Mouse (Mus musculus) heart, embryonic 16.5 days (tissue): ENCODE data around the gene Slc12a5. TPM values are rescaled to one million over a fixed set of nuclear protein-coding genes. Genes with fewer than 3 reads are reported as not detected.

Experiments
- ATAC-seq: fragments of 200-750 bp; cut with Nextera tagmentation; replicated peaks from 2 replicates; pipeline ENCODE4 v1.8.0; 2017; ENCODE audit warnings: moderate number of reproducible peaks; ENCODE audit not compliant: insufficient read depth, low FRiP score; ENCODE audit errors: extremely low read depth
- H3K27ac ChIP-seq: fragments of 300-500 bp; sonication (generic); 2 replicates; pipeline ENCODE4 v1.5.1; 2014; ENCODE audit warnings: mild to moderate bottlenecking, low read length, control low read depth, moderate library complexity
- H3K27me3 ChIP-seq: fragments of 300-500 bp; sonication (generic); 2 replicates; pipeline ENCODE4 v1.6.1; 2014; ENCODE audit warnings: low read length, mixed read lengths; ENCODE audit not compliant: control insufficient read depth, insufficient read depth
- H3K36me3 ChIP-seq: fragments of 300-500 bp; sonication (generic); 2 replicates; pipeline ENCODE4 v1.6.1; 2014; ENCODE audit not compliant: control insufficient read depth, insufficient read depth
- H3K4me1 ChIP-seq: fragments of 300-500 bp; sonication (generic); 2 replicates; pipeline ENCODE4 v1.6.1; 2014; ENCODE audit warnings: low read length, mixed read lengths; ENCODE audit not compliant: control insufficient read depth, insufficient read depth
- H3K4me2 ChIP-seq: fragments of 300-500 bp; sonication (generic); 2 replicates; pipeline ENCODE4 v1.6.1; 2014; ENCODE audit warnings: low read depth, mild to moderate bottlenecking, control low read depth, low read length
- H3K4me3 ChIP-seq: fragments of 300-500 bp; sonication (generic); 2 replicates; pipeline ENCODE4 v1.5.1; 2014; ENCODE audit warnings: mild to moderate bottlenecking, control low read depth, low read length
- H3K9ac ChIP-seq: fragments of 300-500 bp; sonication (generic); 2 replicates; pipeline ENCODE4 v1.6.1; 2014; ENCODE audit warnings: low read length, control low read depth
- H3K9me3 ChIP-seq: fragments of 300-500 bp; sonication (generic); replicated peaks from 2 replicates; pipeline ENCODE4 v1.6.1; 2016; ENCODE audit warnings: low read length; ENCODE audit not compliant: control insufficient read depth
- WGBS: fragments of 180-500 bp; shearing (Covaris S2); extraction: QIAGEN DNeasy Blood & Tissue Kit; methylation state at CpG from one replicate; pipeline ENCODE4 v1.1.7; 2014; 5-methylcytosine and 5-hydroxymethylcytosine counted together
- polyA plus RNA-seq: library from polyadenylated mRNA; unstranded; fragments of >200 nt; fragmentation: Nextera tagmentation; extraction: Ambion mirVana; gene quantifications from 2 replicates; pipeline ENCODE4 v1.2.1, GENCODE M21; 2015

The Slc12a5 gene
- polyA plus RNA-seq, 1 experiment from 2014 or later = 0.68 TPM

DNA sequence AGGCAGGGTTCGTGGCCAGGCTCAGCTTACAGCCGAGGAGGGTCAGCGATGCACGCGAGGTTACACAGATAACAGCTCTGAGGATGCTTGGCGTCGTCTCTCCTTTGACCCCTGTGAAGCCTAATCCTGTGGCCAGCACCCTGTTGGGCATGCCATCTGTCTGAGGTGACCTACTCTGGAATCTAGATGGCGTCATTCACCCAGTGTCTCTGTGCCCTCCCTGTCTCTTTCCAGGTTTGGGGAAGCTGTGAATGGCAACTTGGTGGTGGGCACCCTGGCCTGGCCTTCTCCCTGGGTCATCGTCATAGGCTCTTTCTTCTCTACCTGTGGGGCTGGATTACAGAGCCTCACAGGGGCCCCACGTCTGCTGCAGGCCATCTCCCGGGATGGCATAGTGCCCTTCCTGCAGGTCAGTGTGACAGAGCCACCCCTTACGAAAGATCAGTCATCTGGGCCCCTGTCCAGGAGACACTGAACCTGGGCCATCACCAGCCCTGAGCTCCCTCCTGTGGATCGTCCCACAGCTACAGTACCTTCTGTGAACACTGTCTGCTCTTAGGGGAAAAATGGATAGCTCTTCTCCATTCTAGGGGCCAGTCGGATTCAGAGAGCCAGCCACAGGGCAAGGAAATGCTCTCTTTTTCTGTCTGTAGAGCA, 25.9 kb downstream of the Slc12a5 start:
- H3K4me3 ChIP-seq = no peak overlapping the region
- H3K27me3 ChIP-seq = no peaks in the 10 kb centered on the region; the same call in 1 of the 2 replicates
- ATAC-seq = no peak
- no peaks in the 10 kb centered on the region for H3K36me3 ChIP-seq
- H3K4me2 ChIP-seq = no peak overlapping the region
- 58% methylated on average over 14 of the region's 14 CpGs for WGBS
- H3K9me3 ChIP-seq = no peaks in the 10 kb centered on the region
- H3K9ac ChIP-seq = no peak overlapping the region
- no peak overlapping the region for H3K27ac ChIP-seq
- no peaks in the 10 kb centered on the region for H3K4me1 ChIP-seq

GRCm38 (mm10) chr2:164988777-164989176, 28.2 kb downstream of the Slc12a5 start:
- WGBS = 54% methylated on average over 13 of the region's 13 CpGs

GRCm38 (mm10) chr2:164991111-164991510, 30.5 kb downstream of the Slc12a5 start:
- H3K4me2 ChIP-seq = no peak overlapping the region
- H3K4me3 ChIP-seq = no peak overlapping the region
- no peaks in the 10 kb centered on the region for H3K36me3 ChIP-seq
- 76% methylated on average over 3 of the region's 3 CpGs for WGBS
- H3K4me1 ChIP-seq = no peaks in the 10 kb centered on the region
- no peak for ATAC-seq
- H3K9ac ChIP-seq = no peak overlapping the region
- no peak overlapping the region for H3K27ac ChIP-seq
- H3K27me3 ChIP-seq = peaks cover 23% of the 10 kb centered on the region
- H3K9me3 ChIP-seq = no peaks in the 10 kb centered on the region

More at GRCm38 (mm10) chr2:164988777-164989176, 28.2 kb downstream of the Slc12a5 start:
- H3K27me3 ChIP-seq = peaks cover 7% of the 10 kb centered on the region
- no peaks in the 10 kb centered on the region for H3K9me3 ChIP-seq
- no peak overlapping the region for H3K4me3 ChIP-seq
- no peak overlapping the region for H3K27ac ChIP-seq
- no peak overlapping the region for H3K4me2 ChIP-seq
- no peak overlapping the region for H3K9ac ChIP-seq
- no peaks in the 10 kb centered on the region for H3K4me1 ChIP-seq
- no peak for ATAC-seq
- no peaks in the 10 kb centered on the region for H3K36me3 ChIP-seq

DNA sequence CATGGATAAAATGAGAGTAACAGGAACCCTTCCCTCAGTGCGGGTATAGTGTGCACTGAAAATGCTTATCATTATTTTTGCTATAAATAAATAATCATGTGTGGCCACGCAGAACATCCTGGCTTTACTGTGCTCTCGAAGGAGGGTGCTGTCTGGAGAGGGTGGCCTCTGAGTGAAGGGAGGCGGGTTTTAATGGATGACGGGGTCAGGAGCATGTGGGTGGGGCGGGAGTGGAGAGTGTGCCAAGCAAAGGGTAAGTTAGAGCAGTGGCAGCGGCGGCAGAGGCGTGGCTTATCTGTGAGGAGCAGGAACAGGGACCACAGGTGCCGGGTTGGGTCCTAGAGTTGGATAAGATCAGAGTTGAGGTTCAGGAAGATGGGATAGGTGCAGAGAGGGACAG, 31.2 kb downstream of the Slc12a5 start:
- Histone ChIP-seq H3K27ac (no peak overlapping the region), H3K27me3 (peaks cover 30% of the 10 kb centered on the region), H3K4me3 (no peak overlapping the region), H3K9ac (no peak overlapping the region), H3K4me2 (no peak overlapping the region), H3K36me3 (no peaks in the 10 kb centered on the region), H3K4me1 (no peaks in the 10 kb centered on the region), H3K9me3 (no peaks in the 10 kb centered on the region)
- no peak for ATAC-seq
- 18% methylated on average over 10 of the region's 10 CpGs for WGBS

- Histone ChIP-seq H3K36me3 (no peaks in the 10 kb centered on the region), H3K4me2 (no peak overlapping the region), H3K27ac (no peak overlapping the region), H3K9me3 (no peaks in the 10 kb centered on the region), H3K4me3 (no peak overlapping the region), H3K27me3 (peaks cover 47% of the 10 kb centered on the region), H3K4me1 (peaks cover 8% of the 10 kb centered on the region), H3K9ac (no peak overlapping the region)
- 84% methylated on average over 11 of the region's 11 CpGs for WGBS
- no peak for ATAC-seq
These were observed 33.6 kb downstream of the Slc12a5 start for GRCm38 (mm10) chr2:164994156-164994555.

GRCm38 (mm10) chr2:164994659-164995428, 34.2 kb downstream of the Slc12a5 start:
- WGBS = 48% methylated on average over 21 of the region's 21 CpGs

DNA sequence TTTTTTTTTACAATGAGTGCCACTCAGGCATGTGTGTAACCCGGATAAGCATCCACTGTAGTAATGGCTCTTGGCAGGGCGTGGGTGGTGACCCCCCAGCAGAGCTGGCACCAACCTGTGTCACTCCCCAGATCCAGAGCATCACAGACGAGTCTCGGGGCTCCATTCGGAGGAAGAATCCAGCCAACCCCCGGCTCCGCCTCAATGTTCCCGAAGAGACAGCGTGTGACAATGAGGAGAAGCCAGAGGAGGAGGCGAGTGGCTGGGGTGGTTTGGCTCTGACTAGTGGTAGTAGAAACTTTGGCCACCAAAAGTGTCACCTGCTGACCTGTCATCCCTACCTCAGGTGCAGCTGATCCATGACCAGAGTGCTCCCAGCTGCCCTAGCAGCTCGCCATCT, 35.4 kb downstream of the Slc12a5 start:
- ATAC-seq = no peak
- peaks cover 49% of the 10 kb centered on the region for H3K27me3 ChIP-seq
- WGBS = 68% methylated on average over 11 of the region's 11 CpGs

More at GRCm38 (mm10) chr2:164994659-164995428, 34.2 kb downstream of the Slc12a5 start:
- Histone ChIP-seq H3K4me2 (no peak overlapping the region), H3K9ac (no peak overlapping the region), H3K27me3 (peaks cover 49% of the 10 kb centered on the region), H3K9me3 (no peaks in the 10 kb centered on the region), H3K27ac (no peak overlapping the region), H3K4me1 (peaks cover 8% of the 10 kb centered on the region), H3K4me3 (no peak overlapping the region), H3K36me3 (peaks cover 3% of the 10 kb centered on the region; the same call in 1 of the 2 replicates)
- ATAC-seq = no peak

GRCm38 (mm10) chr2:164996848-164997720, 36.5 kb downstream of the Slc12a5 start:
- Histone ChIP-seq H3K36me3 (peaks cover 15% of the 10 kb centered on the region), H3K27ac (no peak overlapping the region), H3K4me2 (peak overlapping the region; percentile 72), H3K27me3 (peaks cover 45% of the 10 kb centered on the region), H3K4me3 (peak overlapping the region; percentile 41), H3K9me3 (no peaks in the 10 kb centered on the region), H3K9ac (no peak overlapping the region; the same call in 1 of the 2 replicates), H3K4me1 (peaks cover 8% of the 10 kb centered on the region)
- ATAC-seq = no peak
- WGBS = 10% methylated on average over 48 of the region's 49 CpGs

More for the DNA sequence above, 35.4 kb downstream of the Slc12a5 start:
- Histone ChIP-seq H3K9me3 (no peaks in the 10 kb centered on the region), H3K9ac (no peak overlapping the region), H3K27ac (no peak overlapping the region), H3K4me2 (no peak overlapping the region), H3K4me3 (no peak overlapping the region), H3K4me1 (peaks cover 8% of the 10 kb centered on the region), H3K36me3 (peaks cover 10% of the 10 kb centered on the region)
